Mouse (Mus musculus) naive thymus-derived CD4-positive, alpha-beta T cell, adult 2 months (primary cell): ENCODE measurements at regions not wholly inside any gene's neighbourhood (a gene's known extent, or its start where the extent isn't known, plus 50 kb on each side); places are given as distances from the start of the nearest gene placed in this dataset.

Source experiments
- DNase-seq: peaks from one replicate; pipeline ENCODE4 v3.0.0-alpha.2; 2011; ENCODE audit warnings: low read depth

- DNase-seq = no peak
These were observed 110.3 kb upstream of the Syt6 start for GRCm38 (mm10) chr3:103464729-103465128.

- peak; percentile 10 for DNase-seq
These were observed 109.8 kb upstream of the Syt6 start for GRCm38 (mm10) chr3:103465132-103465690.

GRCm38 (mm10) chr3:103465948-103466347, 109.1 kb upstream of the Syt6 start:
- peak; percentile 52 for DNase-seq

- no peak for DNase-seq
These were observed 104.2 kb upstream of the Syt6 start for GRCm38 (mm10) chr3:103470586-103471400.

- no peak for DNase-seq
These were observed 102.4 kb upstream of the Syt6 start for GRCm38 (mm10) chr3:103472598-103472997.

GRCm38 (mm10) chr3:103473336-103473735, 101.7 kb upstream of the Syt6 start:
- no peak for DNase-seq

GRCm38 (mm10) chr3:103479845-103480543, 95.0 kb upstream of the Syt6 start:
- DNase-seq = no peak

GRCm38 (mm10) chr3:103480676-103481075, 94.4 kb upstream of the Syt6 start:
- no peak for DNase-seq

GRCm38 (mm10) chr3:103483316-103483715, 91.7 kb upstream of the Syt6 start:
- no peak for DNase-seq

- DNase-seq = no peak
These were observed 91.3 kb upstream of the Syt6 start for GRCm38 (mm10) chr3:103483762-103484161.

GRCm38 (mm10) chr3:103489786-103490185, 85.2 kb upstream of the Syt6 start:
- DNase-seq = no peak

GRCm38 (mm10) chr3:103490966-103491365, 84.1 kb upstream of the Syt6 start:
- DNase-seq = no peak

- no peak for DNase-seq
These were observed 82.8 kb upstream of the Syt6 start for GRCm38 (mm10) chr3:103492211-103492610.

GRCm38 (mm10) chr3:103493623-103494022, 81.4 kb upstream of the Syt6 start:
- DNase-seq = no peak

GRCm38 (mm10) chr3:103494043-103494442, 81.0 kb upstream of the Syt6 start:
- DNase-seq = peak; percentile 48

- no peak for DNase-seq
These were observed 78.9 kb upstream of the Syt6 start for GRCm38 (mm10) chr3:103496083-103496482.

- no peak for DNase-seq
These were observed 78.3 kb upstream of the Syt6 start for GRCm38 (mm10) chr3:103496683-103497082.

GRCm38 (mm10) chr3:103497696-103498095, 77.3 kb upstream of the Syt6 start:
- no peak for DNase-seq

- no peak for DNase-seq
These were observed 76.6 kb upstream of the Syt6 start for GRCm38 (mm10) chr3:103498458-103498857.

GRCm38 (mm10) chr3:103499801-103500200, 75.2 kb upstream of the Syt6 start:
- no peak for DNase-seq

- DNase-seq = peak; percentile 21
These were observed 74.7 kb upstream of the Syt6 start for GRCm38 (mm10) chr3:103500366-103500765.

- DNase-seq = no peak
These were observed 70.9 kb upstream of the Syt6 start for GRCm38 (mm10) chr3:103504160-103504559.

- no peak for DNase-seq
These were observed 61.6 kb upstream of the Syt6 start for GRCm38 (mm10) chr3:103513411-103513810.
